Mouse (Mus musculus) liver, postnatal 0 days (tissue): Measurements from ENCODE around the gene Pitpnm3. TPM values are rescaled to one million over a fixed set of nuclear protein-coding genes. Genes with fewer than 3 reads are reported as not detected.
"Not testable (repeated sequence)": the region's sequence is repeated elsewhere in the genome, so short reads cannot be mapped to it uniquely, and the experiment has no call there.

Experiments used
- ATAC-seq: fragments of 200-750 bp; cut with Nextera tagmentation; 2 replicates; pipeline ENCODE4 v1.8.0; 2017; ENCODE audit warnings: mild to moderate bottlenecking, moderate library complexity
- DNase-seq: peaks from one replicate; pipeline ENCODE4 v3.0.0-alpha.2; 2016
- H3K27ac ChIP-seq: fragments of 300-500 bp; sonication (generic); 2 replicates; pipeline ENCODE4 v1.5.1; 2014; ENCODE audit warnings: antibody characterized with exemption, moderate library complexity, mild to moderate bottlenecking, low read depth
- H3K27me3 ChIP-seq: fragments of 300-500 bp; sonication (generic); 2 replicates; pipeline ENCODE4 v1.6.1; 2014; ENCODE audit warnings: low read length, control low read depth, mixed read lengths; ENCODE audit not compliant: insufficient read depth
- H3K36me3 ChIP-seq: fragments of 300-500 bp; sonication (generic); replicated peaks from 2 replicates; pipeline ENCODE4 v1.6.1; 2014; ENCODE audit warnings: mild to moderate bottlenecking, control low read depth, low read length, moderate library complexity, mixed read lengths; ENCODE audit not compliant: insufficient read depth
- H3K4me1 ChIP-seq: fragments of 300-500 bp; sonication (generic); 2 replicates; pipeline ENCODE4 v1.6.1; 2014; ENCODE audit warnings: antibody characterized with exemption, mild to moderate bottlenecking, control low read depth; ENCODE audit not compliant: insufficient read depth
- H3K4me2 ChIP-seq: fragments of 300-500 bp; sonication (generic); 2 replicates; pipeline ENCODE4 v1.6.1; 2014; ENCODE audit warnings: low read depth, mild to moderate bottlenecking, low read length, moderate library complexity, mixed read lengths
- H3K4me3 ChIP-seq: fragments of 300-500 bp; sonication (generic); 2 replicates; pipeline ENCODE4 v1.5.1; 2014; ENCODE audit warnings: low read depth, low read length
- H3K9ac ChIP-seq: fragments of 300-500 bp; sonication (generic); replicated peaks from 2 replicates; pipeline ENCODE4 v1.6.1; 2014; ENCODE audit warnings: mild to moderate bottlenecking, moderate library complexity
- H3K9me3 ChIP-seq: fragments of 300-500 bp; sonication (generic); 2 replicates; pipeline ENCODE4 v1.6.1; 2016; ENCODE audit warnings: mild to moderate bottlenecking, control low read depth, low read length, mixed read lengths
- CTCF ChIP-seq: sonication (generic); IDR thresholded peaks from 2 replicates; pipeline ENCODE4 v1.5.1; 2016; ENCODE audit warnings: antibody characterized with exemption, low read depth
- EP300 ChIP-seq: IDR thresholded peaks from 2 replicates; pipeline ENCODE4 v1.6.1; 2016; ENCODE audit warnings: antibody characterized with exemption, low read depth, mild to moderate bottlenecking
- WGBS: fragments of 180-500 bp; shearing (Covaris S2); extraction: QIAGEN DNeasy Blood & Tissue Kit; methylation state at CpG from one replicate; pipeline ENCODE4 v1.1.7; 2014; ENCODE audit not compliant: insufficient replicate concordance; 5-methylcytosine and 5-hydroxymethylcytosine counted together
- polyA plus RNA-seq: library from polyadenylated mRNA; unstranded; fragments of >200 nt; fragmentation: Nextera tagmentation; extraction: Ambion mirVana; gene quantifications from 2 replicates; pipeline ENCODE4 v1.2.1, GENCODE M21; 2015

Pitpnm3 gene
- polyA plus RNA-seq, 1 experiment from 2014 or later = not detected

- Histone ChIP-seq H3K27ac (no peak overlapping the region), H3K4me3 (no peak overlapping the region), H3K4me2 (no peak overlapping the region), H3K36me3 (peaks cover 34% of the 10 kb centered on the region), H3K9ac (no peak overlapping the region), H3K9me3 (no peaks in the 10 kb centered on the region), H3K27me3 (no peaks in the 10 kb centered on the region), H3K4me1 (no peaks in the 10 kb centered on the region)
- TF ChIP-seq CTCF = no peak
- no peak for TF ChIP-seq EP300
- 84% methylated on average over 5 of the region's 5 CpGs for WGBS
- DNase-seq = no peak
- ATAC-seq = no peak
Measured at GRCm38 (mm10) chr11:72173506-72173905, 37.9 kb upstream of the Pitpnm3 start.

DNA sequence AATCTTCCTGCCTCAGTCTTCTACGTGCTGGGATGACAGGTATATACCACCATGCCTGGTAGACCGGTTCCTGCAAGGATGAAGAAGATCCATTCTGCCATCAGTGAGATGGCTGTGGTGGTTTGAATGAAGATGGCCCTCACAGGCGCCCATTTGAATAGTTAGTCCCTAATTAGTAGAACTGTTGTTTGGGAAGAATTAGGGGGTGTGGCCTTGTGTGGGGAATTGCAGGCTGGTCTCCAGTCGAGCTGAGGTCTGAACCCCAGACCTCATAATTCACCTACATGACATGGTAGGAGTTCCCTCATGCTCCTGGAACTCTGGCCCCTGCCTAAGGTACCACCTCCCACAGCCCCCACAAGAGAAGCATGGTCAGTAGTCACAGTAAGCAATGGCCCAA is 36.3 kb upstream of the Pitpnm3 start:
- DNase-seq, H3K4me1 ChIP-seq, H3K9ac ChIP-seq, H3K9me3 ChIP-seq, H3K4me3 ChIP-seq, ATAC-seq, H3K4me2 ChIP-seq, H3K27me3 ChIP-seq, H3K27ac ChIP-seq: not testable (repeated sequence)
- WGBS = 77% methylated on average over 4 of the region's 4 CpGs
- H3K36me3 ChIP-seq = peaks cover 25% of the 10 kb centered on the region

DNA sequence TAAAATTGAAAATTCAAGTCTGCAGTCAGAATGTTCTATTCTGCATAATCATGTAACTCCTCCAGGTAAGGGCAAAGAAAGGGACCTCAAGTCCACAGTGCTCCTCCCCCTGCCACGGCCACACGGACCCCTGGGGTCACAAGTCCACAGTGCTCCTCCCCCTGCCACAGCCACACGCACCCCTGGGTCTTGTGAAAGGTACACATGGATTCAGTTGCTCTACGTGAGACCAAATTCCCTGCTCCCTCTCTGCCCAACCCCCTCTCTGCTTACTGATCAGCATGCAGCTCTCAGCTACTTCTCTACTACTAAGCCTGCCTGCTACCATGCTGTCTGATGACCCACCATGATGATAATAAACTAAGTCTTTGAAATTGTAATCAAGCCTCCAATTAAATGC is 34.3 kb upstream of the Pitpnm3 start:
- 66% methylated on average over 4 of the region's 4 CpGs for WGBS
- no peaks in the 10 kb centered on the region for H3K4me1 ChIP-seq
- TF ChIP-seq CTCF (no peak), EP300 (no peak)
- H3K4me3 ChIP-seq = no peak overlapping the region
- H3K27ac ChIP-seq = no peak overlapping the region
- no peak overlapping the region for H3K4me2 ChIP-seq
- no peaks in the 10 kb centered on the region for H3K9me3 ChIP-seq
- H3K36me3 ChIP-seq = peaks cover 21% of the 10 kb centered on the region
- H3K9ac ChIP-seq = no peak overlapping the region
- ATAC-seq = peak; percentile 13; the same call in 1 of the 2 replicates
- H3K27me3 ChIP-seq = no peaks in the 10 kb centered on the region
- no peak for DNase-seq

GRCm38 (mm10) chr11:72163198-72163597 is 27.6 kb upstream of the Pitpnm3 start:
- ATAC-seq = no peak
- WGBS = 82% methylated on average over 2 of the region's 2 CpGs
- Histone ChIP-seq H3K27ac (no peak overlapping the region), H3K4me3 (no peak overlapping the region), H3K9me3 (no peaks in the 10 kb centered on the region), H3K4me2 (no peak overlapping the region), H3K27me3 (no peaks in the 10 kb centered on the region), H3K36me3 (0 out of 2 replicates have a peak, but pooled peaks cover 18% of the 10 kb centered on the region), H3K9ac (no peak overlapping the region), H3K4me1 (no peaks in the 10 kb centered on the region)
- no peak for DNase-seq
- TF ChIP-seq EP300 (no peak), CTCF (no peak)

DNA sequence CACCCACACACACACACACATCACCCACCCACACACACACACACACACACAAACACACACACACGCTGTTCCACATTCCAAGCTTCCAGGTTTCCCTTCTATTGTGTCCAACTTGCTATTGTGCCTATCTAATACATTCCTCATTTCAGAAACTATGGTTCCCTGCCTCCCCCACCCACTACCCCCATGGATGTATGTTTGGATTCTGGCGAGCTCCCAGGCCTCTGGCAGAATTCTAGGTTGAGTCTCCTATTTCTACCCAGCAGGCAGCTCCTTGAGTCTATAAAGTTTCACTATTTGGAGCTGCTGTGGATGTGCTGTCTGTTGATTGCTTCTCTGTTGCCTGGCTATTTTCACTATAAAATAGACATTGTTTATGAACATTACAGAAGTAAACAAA is 21.0 kb upstream of the Pitpnm3 start:
- Histone ChIP-seq H3K36me3 (peaks cover 12% of the 10 kb centered on the region), H3K9me3 (no peaks in the 10 kb centered on the region), H3K27me3 (no peaks in the 10 kb centered on the region), H3K4me1 (no peaks in the 10 kb centered on the region), H3K9ac (no peak overlapping the region), H3K27ac (no peak overlapping the region), H3K4me3 (no peak overlapping the region), H3K4me2 (no peak overlapping the region)
- no peak for TF ChIP-seq CTCF
- no peak for TF ChIP-seq EP300
- no peak for ATAC-seq
- WGBS = 68% methylated on average over 2 of the region's 2 CpGs
- no peak for DNase-seq

DNA sequence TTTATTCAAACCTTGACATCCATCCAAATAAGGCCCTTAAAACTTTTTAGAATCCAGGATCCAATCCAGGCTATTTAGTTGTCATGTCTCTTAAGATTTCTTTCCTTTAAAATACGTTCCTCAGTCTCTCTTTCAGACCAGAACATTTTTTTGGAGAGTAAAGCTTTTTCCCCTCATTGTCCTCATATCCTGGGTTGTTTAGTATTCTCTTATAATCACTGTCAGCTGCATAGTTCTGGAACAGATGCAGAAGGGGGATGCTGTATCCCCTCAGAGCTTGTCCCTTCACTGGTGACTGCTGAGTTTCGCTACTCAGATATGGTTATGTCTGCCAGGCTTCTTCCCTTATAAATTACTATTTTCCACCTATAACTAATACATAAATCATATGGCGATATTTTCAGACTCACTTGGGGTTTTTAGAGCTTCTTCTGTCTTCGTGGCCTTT is 20.4 kb upstream of the Pitpnm3 start:
- Histone ChIP-seq H3K4me3 (no peak overlapping the region), H3K27me3 (no peaks in the 10 kb centered on the region), H3K36me3 (peaks cover 12% of the 10 kb centered on the region), H3K9ac (no peak overlapping the region), H3K9me3 (no peaks in the 10 kb centered on the region), H3K4me1 (no peaks in the 10 kb centered on the region), H3K4me2 (no peak overlapping the region), H3K27ac (no peak overlapping the region)
- 81% methylated on average over 4 of the region's 4 CpGs for WGBS
- no peak for TF ChIP-seq EP300
- no peak for TF ChIP-seq CTCF
- no peak for DNase-seq
- ATAC-seq = no peak
